Mouse (Mus musculus) kidney, adult 9 months (tissue): Measurements from ENCODE around the gene Garem2.

Source experiments
- DNase-seq: peaks from one replicate; pipeline ENCODE4 v3.0.0; 2022

The Garem2 gene

GRCm38 (mm10) chr5:30154474-30155394, 49.8 kb downstream of the Garem2 start, which contains the start of the genes Hadha and Hadhb:
Gene Hadha, minus strand, starts transcription at chr5:30155162.
Gene Hadhb, plus strand, starts transcription at chr5:30155248.
- DNase-seq: peak; percentile 96

- no peak for DNase-seq
These were observed 50.4 kb downstream of the Garem2 start for GRCm38 (mm10) chr5:30155395-30155792.

GRCm38 (mm10) chr5:30155821-30156629, 51.1 kb downstream of the Garem2 start:
- DNase-seq: no peak

DNA sequence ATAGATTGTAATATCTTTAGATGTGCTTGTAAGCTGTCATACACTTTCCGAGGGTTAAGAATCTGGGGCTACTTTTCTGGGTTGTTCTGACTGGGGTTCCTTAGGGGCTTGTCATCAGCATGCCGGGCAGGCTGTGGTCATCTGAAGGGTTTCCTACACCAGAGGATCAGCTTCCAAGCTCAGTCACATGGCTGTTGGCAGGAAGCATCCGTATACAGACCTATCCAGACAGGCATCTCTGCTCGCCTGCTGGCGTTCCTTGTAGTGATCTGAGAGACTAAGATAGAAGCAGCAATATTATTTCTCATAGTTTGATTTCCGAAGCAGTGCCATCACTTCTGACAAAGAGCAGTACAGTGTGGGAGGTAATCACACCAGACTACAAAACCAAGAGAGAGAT, 54.6 kb downstream of the Garem2 start:
- no peak for DNase-seq

DNA sequence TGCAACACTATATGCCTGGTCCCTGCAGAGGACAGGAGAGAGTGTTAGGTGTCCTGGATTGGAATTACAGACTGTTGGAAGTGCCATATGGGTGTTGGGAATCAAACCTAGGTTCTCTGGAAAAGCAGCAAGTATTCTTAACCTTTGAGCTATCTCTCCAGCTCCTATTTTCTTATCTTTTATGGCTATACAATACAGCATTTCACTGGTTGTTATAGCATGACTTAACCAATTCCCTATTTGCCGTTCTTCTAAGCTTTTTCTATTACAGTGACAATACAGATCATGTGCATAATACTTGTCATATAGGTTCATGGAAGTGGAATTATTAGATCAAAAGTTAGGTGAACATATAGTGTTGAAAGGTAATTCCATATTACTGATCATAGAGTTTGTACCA, 56.9 kb downstream of the Garem2 start:
- no peak for DNase-seq

- no peak for DNase-seq
These were observed 57.4 kb downstream of the Garem2 start for GRCm38 (mm10) chr5:30162339-30162738.

DNA sequence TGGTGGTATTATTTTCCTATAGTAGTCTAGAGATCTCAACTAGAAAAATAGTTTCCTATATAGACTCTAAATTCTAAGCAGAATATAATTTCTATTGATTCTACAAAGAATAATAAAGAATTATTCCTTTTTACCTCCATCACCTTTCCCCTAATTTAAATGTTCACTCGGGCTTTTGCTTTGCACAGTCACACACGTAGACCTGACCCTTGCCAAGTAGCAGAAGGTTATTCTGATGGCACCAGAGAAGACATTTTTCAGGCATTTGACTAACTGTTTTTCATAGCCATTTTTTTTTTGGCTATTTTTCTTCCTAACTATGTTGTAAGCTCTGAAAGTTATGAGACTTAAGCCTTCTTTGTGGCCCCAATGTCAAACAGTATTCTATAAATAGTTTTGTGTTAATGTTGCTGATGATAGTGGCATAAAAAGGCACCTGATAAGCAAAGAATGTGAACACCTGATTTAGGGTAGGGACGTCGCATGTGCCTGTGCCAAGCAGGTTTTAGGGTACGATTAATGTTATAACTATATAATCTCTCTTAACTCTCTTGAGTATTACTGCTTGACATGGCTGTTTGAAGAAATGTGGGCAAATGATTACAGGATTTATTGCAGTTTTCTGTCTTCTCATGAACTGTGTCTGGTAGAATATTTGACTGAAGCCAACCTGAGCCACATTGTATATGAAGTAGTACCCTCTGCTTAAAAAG, 60.4 kb downstream of the Garem2 start:
- DNase-seq: no peak
